Mouse (Mus musculus) MN1 (cell line): ENCODE results near the gene Thbd.

Experiments
- DNase-seq: peaks from one replicate; pipeline ENCODE4 v3.0.0-alpha.2; 2016; ENCODE audit warnings: low spot score

Thbd gene

GRCm38 (mm10) chr2:148421706-148422105, 13.7 kb upstream of the Thbd start:
- DNase-seq, result no peak

GRCm38 (mm10) chr2:148421112-148421511, 13.1 kb upstream of the Thbd start:
- no peak for DNase-seq

- DNase-seq, result no peak
These were observed 11.8 kb upstream of the Thbd start for GRCm38 (mm10) chr2:148419776-148420175.

- no peak for DNase-seq
These were observed 11.2 kb upstream of the Thbd start for GRCm38 (mm10) chr2:148419151-148419550.

DNA sequence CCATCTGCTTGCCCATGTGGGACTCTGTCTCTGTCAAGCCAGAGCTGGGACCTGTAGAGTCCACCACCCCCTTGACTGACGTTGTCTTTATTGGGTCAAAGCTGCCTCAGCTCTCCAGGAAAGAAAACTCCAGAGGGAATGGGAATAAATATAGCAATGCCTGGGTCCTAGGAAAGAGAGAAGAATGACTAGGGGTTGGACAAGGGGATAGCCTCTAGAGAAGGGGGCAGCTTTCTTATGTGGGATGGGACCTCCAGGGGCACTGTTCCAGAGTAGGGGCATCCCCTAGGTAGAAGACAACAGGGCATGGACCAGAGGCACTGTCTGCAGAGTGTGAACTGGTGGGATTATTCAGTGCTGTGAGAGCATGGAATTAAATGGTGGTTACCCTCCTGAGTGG, 1.8 kb upstream of the Thbd start:
- DNase-seq, result no peak

DNA sequence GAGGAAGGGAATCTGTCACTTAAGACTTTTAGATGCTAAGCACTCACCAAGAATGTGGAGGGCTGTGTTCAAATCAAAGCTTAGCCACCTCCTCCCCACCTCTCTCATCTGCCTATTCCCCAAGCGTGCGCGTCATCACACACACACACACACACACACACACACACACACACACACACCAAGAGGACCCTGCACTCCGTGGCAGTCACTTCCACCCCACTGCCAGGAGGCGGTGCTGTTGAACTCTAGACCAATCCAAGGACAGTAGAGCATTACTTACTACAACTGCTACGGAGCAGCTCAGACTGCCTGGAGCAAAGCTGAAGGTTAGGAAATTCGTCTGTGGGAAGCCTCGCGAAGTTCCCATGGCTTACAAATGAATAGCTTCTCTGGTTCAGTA, 1.2 kb upstream of the Thbd start:
- DNase-seq, result no peak

DNA sequence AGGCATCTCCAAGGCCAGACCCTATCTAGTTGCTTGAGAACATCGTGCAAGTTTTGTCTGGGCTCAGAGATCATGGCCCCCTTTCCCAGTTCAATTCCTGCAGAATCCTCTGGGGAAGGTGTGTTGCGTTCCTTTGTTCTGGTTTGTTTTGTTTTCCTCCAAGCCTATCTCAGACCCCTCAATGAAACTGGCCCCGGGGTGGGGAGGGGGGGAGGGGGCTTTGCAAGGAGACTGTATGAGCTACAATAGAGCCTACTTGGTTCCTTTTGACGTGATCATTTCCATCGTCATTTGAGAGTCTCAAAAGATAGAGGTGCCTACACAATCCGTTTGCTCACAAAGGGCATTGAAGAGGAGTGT, 753 bp upstream of the Thbd start:
- DNase-seq, result no peak

GRCm38 (mm10) chr2:148406971-148407869, 768 bp downstream of the Thbd start:
- no peak for DNase-seq

GRCm38 (mm10) chr2:148406160-148406970, 1.6 kb downstream of the Thbd start:
- no peak for DNase-seq

DNA sequence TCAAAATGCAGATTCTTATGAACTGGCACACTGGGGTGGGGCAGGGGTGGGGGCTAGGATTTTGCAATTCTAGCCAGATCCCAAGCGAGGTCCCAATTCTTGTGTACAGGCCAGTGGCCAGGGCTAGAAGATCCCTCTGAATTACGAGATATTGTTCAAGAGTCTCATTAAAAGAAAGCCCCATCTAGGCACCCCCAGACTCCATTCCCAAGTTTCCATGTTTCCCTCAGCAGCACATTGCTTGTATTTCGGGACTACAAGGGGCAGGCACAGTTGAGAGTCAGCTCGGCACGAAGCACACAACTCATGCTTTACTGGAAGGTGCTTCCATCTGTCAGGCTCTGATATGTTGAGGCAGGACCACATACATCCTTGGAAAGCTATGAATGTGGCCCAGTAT, 3.1 kb downstream of the Thbd start:
- DNase-seq, result no peak

DNA sequence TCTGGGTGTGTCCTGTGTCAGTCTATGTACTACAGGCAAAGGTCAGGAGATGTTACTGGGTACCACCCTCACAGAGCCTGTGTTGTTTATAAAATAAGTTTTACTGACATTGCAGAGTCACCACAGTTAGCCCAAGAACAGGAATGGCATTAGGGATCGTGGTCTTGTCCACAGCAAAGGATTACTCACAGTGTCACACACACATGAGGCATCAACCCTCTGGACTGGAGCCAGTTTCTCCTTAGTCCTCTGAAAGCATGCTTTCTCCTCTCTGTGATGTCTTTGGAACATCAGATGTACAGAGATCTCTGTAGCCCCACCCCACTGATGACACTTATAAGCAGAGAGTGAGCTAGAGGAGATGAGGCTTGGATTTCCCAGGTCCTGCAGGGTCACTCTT, 5.8 kb downstream of the Thbd start:
- no peak for DNase-seq

DNA sequence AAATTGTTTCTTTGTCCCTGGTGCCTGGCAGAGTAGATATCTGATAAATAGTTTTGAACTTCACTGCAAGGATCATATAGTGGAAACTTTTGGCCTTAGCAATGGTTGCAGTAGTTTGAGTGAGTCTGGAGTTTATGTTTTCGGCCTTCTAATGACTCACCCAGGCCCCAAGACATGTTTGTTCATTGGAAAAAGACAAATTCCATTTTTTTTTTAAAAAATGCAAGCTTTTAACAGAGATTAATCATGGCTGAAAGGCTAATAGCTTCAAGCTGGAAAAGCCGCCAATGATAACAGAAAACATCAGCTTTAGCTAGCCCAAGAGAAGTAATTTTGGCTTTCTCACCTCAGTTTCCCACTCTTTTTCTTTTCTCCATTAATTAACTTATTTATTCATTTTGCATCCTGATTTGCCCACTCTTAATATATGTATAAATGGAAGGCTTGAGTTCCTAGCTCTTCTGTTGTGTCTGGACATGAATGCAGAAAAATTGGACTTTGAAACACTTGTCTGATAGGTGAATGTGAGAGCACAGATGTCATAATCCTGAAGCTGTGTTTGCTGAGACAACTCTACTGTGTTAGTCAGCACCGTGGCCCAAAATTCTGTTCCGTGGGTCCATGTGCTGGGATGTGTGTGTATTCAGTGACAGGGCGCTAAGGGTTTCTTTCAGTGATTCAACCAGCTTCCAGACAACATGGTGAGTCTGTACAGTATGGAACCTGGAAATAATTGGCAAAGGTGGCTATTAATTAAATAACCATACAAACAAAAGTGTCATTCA, 8.9 kb downstream of the Thbd start:
- no peak for DNase-seq

- no peak for DNase-seq
These were observed 10.2 kb downstream of the Thbd start for GRCm38 (mm10) chr2:148397784-148398100.

DNA sequence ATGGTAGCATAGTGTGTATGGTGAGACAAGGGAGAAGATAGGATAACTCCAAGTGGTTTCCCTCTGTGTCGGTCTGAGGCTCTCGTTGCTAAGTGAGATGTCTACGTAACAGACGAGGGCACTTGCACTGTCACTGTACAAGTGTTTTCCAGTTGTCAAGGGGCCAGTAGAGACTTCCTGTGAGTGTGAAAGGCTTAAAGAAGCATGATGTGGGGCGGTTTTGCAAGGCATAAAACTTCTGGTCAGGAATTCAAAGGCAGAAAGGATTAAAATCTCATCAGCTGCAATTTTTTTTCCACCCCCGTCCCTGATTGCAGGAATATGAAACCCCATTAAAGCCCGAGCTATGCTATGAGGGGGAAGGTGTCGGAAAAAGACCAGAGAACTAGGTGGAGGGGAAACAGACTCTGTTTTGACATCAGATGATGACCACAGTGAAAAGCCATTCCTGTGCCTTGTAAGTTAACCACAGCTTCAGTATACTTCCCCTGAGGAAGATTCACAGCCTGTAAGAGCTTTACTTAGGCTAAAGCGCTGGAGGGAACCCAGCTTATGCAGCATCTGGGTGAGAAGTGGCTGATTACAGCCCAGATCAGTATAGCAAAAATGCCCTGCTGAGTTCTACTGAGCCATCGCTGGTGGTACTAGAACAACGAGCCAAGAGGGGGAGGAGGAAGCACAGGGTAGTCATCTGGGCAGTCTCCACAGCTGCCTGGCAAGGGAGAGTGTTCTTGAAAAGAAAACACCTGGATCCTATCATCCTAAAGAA, 10.8 kb downstream of the Thbd start:
- no peak for DNase-seq

- DNase-seq, result no peak
These were observed 11.8 kb downstream of the Thbd start for GRCm38 (mm10) chr2:148396209-148396608.

DNA sequence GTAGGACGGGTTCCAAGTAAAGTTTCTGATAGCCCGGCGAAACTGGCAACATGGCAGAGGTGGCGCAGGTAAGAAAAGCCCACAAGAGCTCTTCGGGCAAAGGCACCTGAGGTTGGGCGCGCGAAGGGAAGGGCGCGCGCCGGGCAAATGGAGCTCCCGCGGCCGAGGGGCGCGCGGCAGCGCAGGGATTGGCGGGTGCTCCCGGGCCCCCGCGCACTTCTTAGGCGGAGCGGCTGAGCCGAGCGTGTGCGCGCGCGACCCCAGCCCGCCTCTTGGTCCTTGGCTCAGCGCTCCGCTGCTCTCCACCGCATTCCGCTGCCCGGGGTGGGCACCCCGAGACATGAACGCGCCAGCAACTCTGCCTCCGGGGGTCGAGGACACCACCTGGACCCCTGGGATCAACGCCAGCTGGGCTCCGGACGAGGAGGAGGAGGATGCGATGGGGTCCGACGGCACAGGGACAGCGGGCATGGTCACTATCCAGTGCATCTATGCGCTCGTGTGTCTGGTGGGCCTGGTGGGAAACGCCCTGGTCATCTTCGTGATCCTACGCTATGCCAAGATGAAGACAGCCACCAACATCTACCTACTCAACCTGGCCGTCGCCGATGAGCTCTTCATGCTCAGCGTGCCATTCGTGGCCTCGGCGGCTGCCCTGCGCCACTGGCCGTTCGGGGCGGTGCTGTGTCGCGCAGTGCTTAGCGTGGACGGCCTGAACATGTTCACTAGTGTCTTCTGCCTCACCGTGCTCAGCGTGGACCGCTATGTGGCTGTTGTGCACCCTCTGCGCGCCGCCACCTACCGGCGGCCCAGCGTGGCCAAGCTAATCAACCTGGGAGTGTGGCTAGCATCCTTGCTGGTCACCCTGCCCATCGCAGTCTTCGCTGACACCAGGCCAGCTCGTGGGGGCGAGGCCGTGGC, 12.6 kb downstream of the Thbd start, which contains the start of gene Sstr4:
Gene Sstr4 (plus strand): TSS at position 214 of the 921 bp plus-strand sequence.
- no peak for DNase-seq

- DNase-seq, result no peak
These were observed 14.1 kb downstream of the Thbd start for GRCm38 (mm10) chr2:148393846-148394245.

GRCm38 (mm10) chr2:148393149-148393548, 14.8 kb downstream of the Thbd start:
- no peak for DNase-seq

DNA sequence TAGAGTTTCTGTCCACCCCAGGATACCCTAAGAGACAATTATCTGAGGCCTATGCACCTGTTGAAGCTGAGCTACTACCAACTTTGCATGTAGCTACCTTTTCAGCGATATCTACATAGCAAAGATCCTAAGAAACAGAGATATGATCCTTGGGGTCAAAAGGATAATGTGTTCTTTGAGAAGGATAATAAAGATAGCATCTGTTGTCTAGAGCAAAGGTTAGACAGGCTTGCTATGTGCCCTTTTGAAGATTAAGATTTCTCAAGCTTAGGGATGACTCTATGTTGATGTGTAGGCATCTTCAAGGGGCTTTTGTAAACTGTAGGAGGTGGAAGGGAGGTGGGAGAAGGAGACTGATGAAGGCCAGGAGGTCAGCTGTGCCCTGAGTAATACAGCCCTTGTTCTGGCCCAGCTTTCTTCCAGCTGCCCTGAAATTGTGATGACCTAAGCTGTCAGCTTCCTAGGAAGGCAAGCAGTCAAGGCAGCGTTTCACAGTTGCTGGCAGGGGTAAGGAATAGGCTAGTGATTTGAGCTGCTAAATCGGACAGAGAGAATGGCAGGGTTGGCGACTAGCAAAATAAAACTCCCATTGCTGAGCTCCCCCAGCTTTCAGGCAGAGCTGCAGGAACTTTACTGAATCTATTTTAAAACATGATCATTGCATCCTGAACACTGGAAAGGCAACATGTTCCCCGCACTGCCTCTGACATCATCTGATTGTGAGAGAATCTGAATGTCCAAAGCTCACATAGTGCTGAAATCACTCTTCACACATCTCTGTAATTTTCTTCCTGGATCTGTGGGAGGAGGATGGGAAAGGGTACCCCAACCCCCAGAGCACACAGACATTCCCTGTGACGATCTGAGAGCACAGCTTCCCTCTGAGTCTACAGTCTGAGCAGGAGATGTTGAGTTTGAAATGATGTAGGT, 20.1 kb downstream of the Thbd start:
- DNase-seq, result no peak

GRCm38 (mm10) chr2:148386927-148387326, 21.1 kb downstream of the Thbd start:
- DNase-seq, result no peak
